ENCODE assay signal across 13 mouse cellular contexts in the genomic region with DNA sequence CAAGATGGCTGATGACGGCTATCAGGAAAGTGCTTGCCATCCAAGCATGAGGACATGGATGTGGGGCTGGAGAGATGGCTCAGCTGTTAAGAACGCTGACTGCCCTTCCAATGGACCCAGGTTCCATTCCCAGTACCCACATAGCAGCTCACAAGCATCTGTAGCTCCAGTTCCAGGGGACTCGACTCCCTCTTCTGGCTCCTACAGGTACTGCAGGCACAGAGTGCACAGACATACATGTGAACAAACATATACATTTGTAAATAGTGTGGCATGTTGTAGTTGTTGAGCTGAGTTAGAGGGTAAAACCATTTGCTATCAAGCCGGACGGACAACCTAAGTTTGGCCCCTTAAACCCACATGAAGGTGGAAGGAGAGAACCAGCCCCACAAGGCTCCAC. TPM values are rescaled to one million over a fixed set of nuclear protein-coding genes. Genes with fewer than 3 reads are reported as not detected.
DNase-seq lines count a peak whose midpoint lies in the region; ATAC-seq and TF ChIP-seq lines count a peak whose summit lies in the region.
"Had no signal": no experiment of that assay in that cellular context is flagged by ENCODE, and none has a peak within 500 bp of the region (broad histone marks: within the 10 kb centered on the region; RNA-seq: fewer than 3 reads in every experiment).

No protein-coding gene starts in this region.

- H3K27ac ChIP-seq in intestine, postnatal 0 days (ENCODE audit: low read depth, low read length), result no peak overlapping the region
- no peak overlapping the region for H3K27ac ChIP-seq in intestine, embryonic 16.5 days (ENCODE audit: low read length)
- H3K27ac ChIP-seq: hindbrain, embryonic 14.5 days had no signal

- TF ChIP-seq CTCF in intestine, postnatal 0 days (IDR thresholded peaks at IDR 0.05; ENCODE audit: low read depth), result peak; percentile 59
- TF ChIP-seq CTCF in brain, embryonic 14.5 days (IDR thresholded peaks at IDR 0.05; ENCODE audit: borderline replicate concordance, extremely low read depth, insufficient read depth, insufficient read length), result peak; percentile 34; the same call in 1 of the 2 replicates

- peak; percentile 32 for DNase-seq in 416B (ENCODE audit: low read depth)
- DNase-seq in CD4-positive helper T cell, adult 2 months (ENCODE audit: low read depth, low spot score), result peak; percentile 33
- DNase-seq in brain, embryonic 14.5 days (ENCODE audit: low read depth), result no peak
- no peak for DNase-seq in adipocyte (ENCODE audit: low spot score)
- no peak for DNase-seq in adrenal gland, postnatal 10 days
- DNase-seq: cerebellum, postnatal 25 days; kidney, postnatal 4 days; midbrain, embryonic 14.5 days; thymus, postnatal 36 days had no signal

- no peak overlapping the region for H3K4me2 ChIP-seq in intestine, postnatal 0 days (replicated peaks; ENCODE audit: low read depth)
- H3K4me2 ChIP-seq in intestine, embryonic 16.5 days (ENCODE audit: low read depth, low read length), result no peak overlapping the region
- H3K4me2 ChIP-seq: hindbrain, embryonic 14.5 days had no signal

- TF ChIP-seq POLR2A in brain, embryonic 14.5 days (IDR thresholded peaks at IDR 0.05; ENCODE audit: borderline replicate concordance, extremely low read depth, insufficient read depth, insufficient read length, poor library complexity, severe bottlenecking), result no peak

- no peak overlapping the region for H3K9ac ChIP-seq in intestine, postnatal 0 days (ENCODE audit: low read depth, low read length)
- H3K9ac ChIP-seq in intestine, embryonic 16.5 days (ENCODE audit: low read depth, low read length), result no peak overlapping the region
- H3K9ac ChIP-seq: hindbrain, embryonic 14.5 days had no signal

- no peaks in the 10 kb centered on the region for H3K4me1 ChIP-seq in intestine, postnatal 0 days (replicated peaks; ENCODE audit: control insufficient read depth, insufficient read depth, low read length)
- H3K4me1 ChIP-seq in intestine, embryonic 16.5 days (ENCODE audit: control insufficient read depth, insufficient read depth, low read length), result peaks cover 10% of the 10 kb centered on the region; the same call in 1 of the 2 replicates

- no peaks in the 10 kb centered on the region for H3K9me3 ChIP-seq in intestine, postnatal 0 days (ENCODE audit: control insufficient read depth)
- H3K9me3 ChIP-seq in intestine, embryonic 16.5 days (ENCODE audit: control insufficient read depth, low read length), result peaks cover 3% of the 10 kb centered on the region; the same call in 1 of the 2 replicates

- 0 out of 2 replicates have a peak, but pooled peaks cover 7% of the 10 kb centered on the region for H3K27me3 ChIP-seq in intestine, postnatal 0 days (replicated peaks; ENCODE audit: control insufficient read depth, insufficient read depth, low read length)
- H3K27me3 ChIP-seq in intestine, embryonic 16.5 days (replicated peaks; ENCODE audit: control insufficient read depth, insufficient read depth, low read length), result peaks cover 3% of the 10 kb centered on the region; the same call in 1 of the 2 replicates

- WGBS in intestine, postnatal 0 days, result 88% methylated on average over 5 of the region's 5 CpGs
- 89% methylated on average over 5 of the region's 5 CpGs for WGBS in intestine, embryonic 16.5 days

- peaks cover 11% of the 10 kb centered on the region; the same call in 1 of the 2 replicates for H3K36me3 ChIP-seq in intestine, postnatal 0 days (ENCODE audit: control insufficient read depth, insufficient read depth)
- H3K36me3 ChIP-seq in intestine, embryonic 16.5 days (ENCODE audit: control insufficient read depth, insufficient read depth, low read length), result no peaks in the 10 kb centered on the region

- no peak overlapping the region for H3K4me3 ChIP-seq in intestine, postnatal 0 days (ENCODE audit: low read depth, low read length)
- H3K4me3 ChIP-seq in intestine, embryonic 16.5 days (ENCODE audit: low read length), result no peak overlapping the region

- no peak for ATAC-seq in intestine, postnatal 0 days
- ATAC-seq in intestine, embryonic 16.5 days, result no peak

RNA-seq across cellular contexts. Expression of a gene that starts 2.3 kb away (rescaled TPM):
- polyA plus RNA-seq in intestine, postnatal 0 days (2015; fragmentation: Nextera tagmentation; extraction: Ambion mirVana), result 1.3 and 1.6 TPM in 2 replicates
- polyA plus RNA-seq in intestine, embryonic 16.5 days (2015; fragmentation: Nextera tagmentation; extraction: Ambion mirVana), result 1.6 and 2.1 TPM in 2 replicates
- 4.7 and 5.3 TPM in 2 replicates for polyA plus RNA-seq in brain, embryonic 14.5 days (2012; rRNA removed)
- total RNA-seq in adrenal gland, postnatal 10 days (2021), result 1 to 10 TPM; 7.4 to 9.2 TPM
- total RNA-seq: granulocyte monocyte progenitor cell, adult 5-6 weeks had no signal

RNA-seq across cellular contexts. Expression of a gene that starts 18.1 kb away (rescaled TPM):
- 26.5 and 27.5 TPM in 2 replicates for polyA plus RNA-seq in intestine, postnatal 0 days (2015; fragmentation: Nextera tagmentation; extraction: Ambion mirVana)
- 40.6 and 40.9 TPM in 2 replicates for polyA plus RNA-seq in intestine, embryonic 16.5 days (2015; fragmentation: Nextera tagmentation; extraction: Ambion mirVana)
- 31.1 and 33.3 TPM in 2 replicates for polyA plus RNA-seq in brain, embryonic 14.5 days (2012; rRNA removed)
- 10 to 100 TPM; 26.5 to 26.6 TPM for total RNA-seq in adrenal gland, postnatal 10 days (2021)

RNA-seq across cellular contexts. Expression of a gene that starts 33.8 kb away (rescaled TPM):
- polyA plus RNA-seq in intestine, postnatal 0 days (2015; fragmentation: Nextera tagmentation; extraction: Ambion mirVana), result 5.0 and 5.1 TPM in 2 replicates
- polyA plus RNA-seq in intestine, embryonic 16.5 days (2015; fragmentation: Nextera tagmentation; extraction: Ambion mirVana), result 7.1 and 8.4 TPM in 2 replicates
- 42.4 and 48.3 TPM in 2 replicates for polyA plus RNA-seq in brain, embryonic 14.5 days (2012; rRNA removed)
- 10 to 100 TPM; 37.7 to 41.0 TPM for total RNA-seq in adrenal gland, postnatal 10 days (2021)

RNA-seq across cellular contexts. Expression of a gene that starts 44.1 kb away (rescaled TPM):
- 0.48 and 0.67 TPM in 2 replicates for polyA plus RNA-seq in intestine, postnatal 0 days (2015; fragmentation: Nextera tagmentation; extraction: Ambion mirVana)
- 3.1 and 3.6 TPM in 2 replicates for polyA plus RNA-seq in intestine, embryonic 16.5 days (2015; fragmentation: Nextera tagmentation; extraction: Ambion mirVana)
- 9.6 and 24.5 TPM in 2 replicates for polyA plus RNA-seq in brain, embryonic 14.5 days (2012; rRNA removed)
- total RNA-seq in adrenal gland, postnatal 10 days (2021), result under 1 TPM; 0.75 to 0.94 TPM

Comparison
In these comparisons a context has a peak if more than half of its experiments do, and no peak if none do; other contexts are left out.
1. DNase-seq: peak in 416B (single experiment) and CD4-positive helper T cell, adult 2 months (single experiment); none in brain, embryonic 14.5 days (single experiment), adipocyte (single experiment) and adrenal gland, postnatal 10 days (single experiment).